10 mouse cellular contexts compared by ENCODE assay signal in the genomic region with DNA sequence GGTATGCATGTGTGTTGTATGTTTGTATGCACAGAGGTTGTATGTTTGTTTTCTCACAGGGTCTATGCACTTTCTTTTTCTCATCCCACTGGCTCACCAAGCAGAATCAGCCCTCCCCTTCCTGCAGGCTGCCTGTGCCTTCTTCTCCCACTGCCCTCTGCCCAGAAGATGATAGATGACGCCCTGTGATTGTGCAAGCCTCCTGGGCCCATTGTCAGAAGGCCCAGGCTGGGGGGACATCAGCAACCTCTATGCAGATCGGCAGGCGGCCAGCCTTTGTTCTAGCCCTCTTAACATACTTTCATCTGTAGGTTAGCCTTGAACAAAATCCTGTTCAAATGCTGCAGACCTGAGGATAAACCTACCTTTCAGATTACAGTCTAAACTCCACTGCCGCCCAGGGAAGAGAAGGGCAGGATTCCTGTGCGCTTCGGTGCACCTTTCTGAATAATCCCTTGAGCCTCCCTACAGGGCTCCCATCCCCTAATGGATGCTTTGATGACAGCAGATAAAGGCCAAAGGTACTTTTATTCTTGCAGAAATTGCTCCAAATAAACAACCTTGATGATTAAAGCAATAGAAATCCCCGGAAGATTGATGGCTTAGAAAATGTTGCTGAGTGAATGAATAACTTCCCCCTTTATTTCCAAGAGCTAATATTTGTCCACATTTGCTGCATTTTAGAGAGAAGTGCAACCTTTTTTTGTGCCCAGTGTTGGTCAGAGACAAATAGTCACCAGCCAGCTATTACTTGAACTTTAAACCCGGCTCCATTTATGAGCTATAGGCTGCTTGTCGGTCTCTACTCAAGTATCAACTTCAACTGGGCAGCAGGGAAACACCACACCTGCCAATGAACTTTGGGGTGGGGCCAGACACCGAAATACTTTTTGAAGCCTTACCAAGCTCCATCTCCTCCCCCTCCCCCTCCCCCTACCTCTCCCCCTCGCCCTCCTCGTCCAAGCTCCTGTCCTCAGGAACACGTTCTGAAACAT.
A peak's percentile ranks its signal among the peaks of the same experiment; 100 is the strongest.
DNase-seq lines count a peak whose midpoint lies in the region; ATAC-seq lines count a peak whose summit lies in the region.
"Had no signal": no experiment of that assay in that cellular context is flagged by ENCODE, and none has a peak within 500 bp of the region (broad histone marks: within the 10 kb centered on the region; RNA-seq: fewer than 3 reads in every experiment).

No protein-coding gene starts in this region.

- no peak for ATAC-seq in forebrain, embryonic 14.5 days
- ATAC-seq in lung, embryonic 15.5 days (ENCODE audit: borderline replicate concordance, extremely low read depth, low FRiP score, low TSS enrichment): no peak
- ATAC-seq in granulocyte monocyte progenitor cell, adult 5-6 weeks (replicated peaks; ENCODE audit: poor library complexity, severe bottlenecking): peak; percentile 64

- DNase-seq in forebrain, embryonic 10.5 days (ENCODE audit: extremely low spot score, low spot score): no peak
- no peak for DNase-seq in forebrain, embryonic 14.5 days (ENCODE audit: low spot score)
- DNase-seq in lung, postnatal 36 days: no peak
- peak; percentile 31 for DNase-seq in retina, postnatal 1 day
- DNase-seq in heart, adult 18-20 months: no peak
- no peak for DNase-seq in cerebellum, postnatal 4 days (ENCODE audit: low spot score in 2 of 2)

- no peaks in the 10 kb centered on the region for H3K9me3 ChIP-seq in forebrain, embryonic 10.5 days
- no peaks in the 10 kb centered on the region for H3K9me3 ChIP-seq in forebrain, embryonic 14.5 days (replicated peaks; ENCODE audit: control insufficient read depth, low read length)
- H3K9me3 ChIP-seq in lung, embryonic 15.5 days: no peaks in the 10 kb centered on the region
- H3K9me3 ChIP-seq: limb, embryonic 13.5 days had no signal

- WGBS in forebrain, embryonic 10.5 days: 43% methylated on average over 13 of the region's 13 CpGs
- WGBS in forebrain, embryonic 14.5 days: 31% methylated on average over 13 of the region's 13 CpGs
- WGBS in lung, embryonic 15.5 days: 35% methylated on average over 13 of the region's 13 CpGs

- H3K4me1 ChIP-seq in forebrain, embryonic 10.5 days: peaks cover 20% of the 10 kb centered on the region
- H3K4me1 ChIP-seq in forebrain, embryonic 14.5 days (ENCODE audit: control insufficient read depth, insufficient read depth, low read length): no peaks in the 10 kb centered on the region; the same call in 1 of the 2 replicates
- peaks cover 4% of the 10 kb centered on the region for H3K4me1 ChIP-seq in lung, embryonic 15.5 days
- H3K4me1 ChIP-seq: limb, embryonic 13.5 days had no signal

- peak overlapping the region; percentile 81 for H3K27ac ChIP-seq in forebrain, embryonic 10.5 days
- no peak overlapping the region for H3K27ac ChIP-seq in forebrain, embryonic 14.5 days (ENCODE audit: low read depth, low read length)
- H3K27ac ChIP-seq in lung, embryonic 15.5 days: peak overlapping the region; percentile 71
- H3K27ac ChIP-seq: limb, embryonic 13.5 days had no signal

- H3K4me3 ChIP-seq in forebrain, embryonic 10.5 days: no peak overlapping the region
- H3K4me3 ChIP-seq in forebrain, embryonic 14.5 days (ENCODE audit: low read depth, low read length): no peak overlapping the region
- H3K4me3 ChIP-seq in lung, embryonic 15.5 days: no peak overlapping the region
- H3K4me3 ChIP-seq: limb, embryonic 13.5 days; myocyte had no signal

- H3K9ac ChIP-seq in forebrain, embryonic 14.5 days (ENCODE audit: low read length): no peak overlapping the region
- H3K9ac ChIP-seq in lung, embryonic 15.5 days: no peak overlapping the region
- H3K9ac ChIP-seq: limb, embryonic 13.5 days had no signal

- H3K27me3 ChIP-seq in forebrain, embryonic 10.5 days (ENCODE audit: poor library complexity, severe bottlenecking): no peaks in the 10 kb centered on the region
- H3K27me3 ChIP-seq in forebrain, embryonic 14.5 days (replicated peaks; ENCODE audit: control insufficient read depth, insufficient read depth, low read length): no peaks in the 10 kb centered on the region
- H3K27me3 ChIP-seq in lung, embryonic 15.5 days: no peaks in the 10 kb centered on the region
- H3K27me3 ChIP-seq: limb, embryonic 13.5 days had no signal

- H3K36me3 ChIP-seq in forebrain, embryonic 10.5 days (replicated peaks): no peaks in the 10 kb centered on the region
- H3K36me3 ChIP-seq in forebrain, embryonic 14.5 days (ENCODE audit: control insufficient read depth, insufficient read depth, low read length): no peaks in the 10 kb centered on the region
- no peaks in the 10 kb centered on the region for H3K36me3 ChIP-seq in lung, embryonic 15.5 days
- H3K36me3 ChIP-seq: limb, embryonic 13.5 days had no signal

- H3K4me2 ChIP-seq in forebrain, embryonic 14.5 days (ENCODE audit: low read length): no peak overlapping the region
- no peak overlapping the region for H3K4me2 ChIP-seq in lung, embryonic 15.5 days
- H3K4me2 ChIP-seq: limb, embryonic 13.5 days had no signal
